Mouse (Mus musculus) stomach, postnatal 0 days (tissue): Measurements from ENCODE around the gene Btbd19.

ENCODE experiments used
- CTCF ChIP-seq: IDR thresholded peaks from 2 replicates; pipeline ENCODE4 v1.5.1; 2016; ENCODE audit warnings: antibody characterized with exemption, low read depth, mild to moderate bottlenecking, moderate library complexity
- EP300 ChIP-seq: optimal IDR thresholded peaks from 2 replicates; pipeline ENCODE3; 2016; ENCODE audit warnings: antibody characterized with exemption

- TF ChIP-seq EP300 (no peak), CTCF (no peak)
These were observed 25.5 kb downstream of the Btbd19 start for GRCm38 (mm10) chr4:117100036-117100435.
